ENCODE assay signal across 9 mouse cellular contexts in the genomic region with DNA sequence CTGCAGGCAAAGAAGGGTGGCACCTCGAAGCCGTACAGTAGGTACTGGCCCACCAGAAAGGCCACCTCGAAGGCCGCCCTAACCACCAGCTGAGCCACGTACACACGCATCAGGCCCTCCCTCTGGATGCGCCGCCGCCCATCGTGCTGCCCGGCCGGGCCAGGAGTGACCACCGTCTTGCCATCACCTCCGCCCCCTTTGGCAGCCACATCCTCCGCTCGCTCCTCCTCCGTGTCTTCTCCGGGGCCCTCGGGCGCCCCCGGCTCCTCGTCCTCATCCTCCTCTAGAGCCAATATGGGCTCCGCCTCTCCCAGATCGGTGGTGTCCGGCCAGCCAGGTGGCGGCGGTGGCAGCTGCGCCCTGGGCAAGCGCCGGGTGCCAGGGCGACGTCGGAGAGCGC. TPM values are rescaled to one million over a fixed set of nuclear protein-coding genes. Genes with fewer than 3 reads are reported as not detected.
DNase-seq lines count a peak whose midpoint lies in the region; ATAC-seq lines count a peak whose summit lies in the region.
"Had no signal": no experiment of that assay in that cellular context is flagged by ENCODE, and none has a peak within 500 bp of the region (broad histone marks: within the 10 kb centered on the region; RNA-seq: fewer than 3 reads in every experiment).

No protein-coding gene starts in this region.

- ATAC-seq in liver, embryonic 12.5 days: no peak
- no peak for ATAC-seq in limb, embryonic 13.5 days (ENCODE audit: low FRiP score, low read depth)

- intact Hi-C loops in gastrocnemius, postnatal 14 days (cut with DNase I; ENCODE audit: low total_unique reads): no loop called here

- 12% methylated on average over 34 of the region's 34 CpGs for WGBS in liver, embryonic 12.5 days (ENCODE audit: insufficient replicate concordance)
- WGBS in embryonic facial prominence, embryonic 10.5 days: 5% methylated on average over 34 of the region's 34 CpGs
- WGBS in limb, embryonic 13.5 days: 6% methylated on average over 33 of the region's 34 CpGs

- peak overlapping the region; percentile 21; the same call in 1 of the 2 replicates for H3K4me2 ChIP-seq in liver, embryonic 12.5 days
- peak overlapping the region; percentile 51 for H3K4me2 ChIP-seq in limb, embryonic 13.5 days (replicated peaks)

- H3K27ac ChIP-seq in liver, embryonic 12.5 days: no peak overlapping the region
- no peak overlapping the region for H3K27ac ChIP-seq in embryonic facial prominence, embryonic 10.5 days (replicated peaks)
- no peak overlapping the region for H3K27ac ChIP-seq in limb, embryonic 13.5 days

- DNase-seq in gastrocnemius, postnatal 10 days: peak; percentile 22
- DNase-seq in gastrocnemius, postnatal 14 days: no peak
- no peak for DNase-seq in liver
- DNase-seq in embryonic facial prominence, embryonic 10.5 days (ENCODE audit: low spot score): no peak
- no peak for DNase-seq in layer of hippocampus, adult 18-20 months (ENCODE audit: low spot score in 2 of 2)
- DNase-seq in urinary bladder, postnatal 25 days (ENCODE audit: low spot score): no peak

- no peaks in the 10 kb centered on the region for H3K9me3 ChIP-seq in liver, embryonic 12.5 days (replicated peaks)
- no peaks in the 10 kb centered on the region for H3K9me3 ChIP-seq in embryonic facial prominence, embryonic 10.5 days
- no peaks in the 10 kb centered on the region for H3K9me3 ChIP-seq in limb, embryonic 13.5 days

- H3K9ac ChIP-seq in liver, embryonic 12.5 days: no peak overlapping the region
- H3K9ac ChIP-seq in limb, embryonic 13.5 days: no peak overlapping the region

- H3K36me3 ChIP-seq in liver, embryonic 12.5 days: no peaks in the 10 kb centered on the region
- no peaks in the 10 kb centered on the region for H3K36me3 ChIP-seq in embryonic facial prominence, embryonic 10.5 days (replicated peaks)
- no peaks in the 10 kb centered on the region for H3K36me3 ChIP-seq in limb, embryonic 13.5 days

- peak overlapping the region; percentile 13; the same call in 1 of the 2 replicates for H3K4me3 ChIP-seq in liver, embryonic 12.5 days
- H3K4me3 ChIP-seq in embryonic facial prominence, embryonic 10.5 days: peak overlapping the region; percentile 34
- peak overlapping the region; percentile 34 for H3K4me3 ChIP-seq in limb, embryonic 13.5 days

- peaks cover 91% of the 10 kb centered on the region for H3K27me3 ChIP-seq in liver, embryonic 12.5 days (replicated peaks)
- peaks cover 89% of the 10 kb centered on the region for H3K27me3 ChIP-seq in embryonic facial prominence, embryonic 10.5 days (replicated peaks; ENCODE audit: low read depth, poor library complexity, severe bottlenecking)
- peaks cover 94% of the 10 kb centered on the region for H3K27me3 ChIP-seq in limb, embryonic 13.5 days

- peaks cover 11% of the 10 kb centered on the region; the same call in 1 of the 2 replicates for H3K4me1 ChIP-seq in liver, embryonic 12.5 days
- peaks cover 11% of the 10 kb centered on the region for H3K4me1 ChIP-seq in embryonic facial prominence, embryonic 10.5 days
- 0 out of 2 replicates have a peak, but pooled peaks cover 14% of the 10 kb centered on the region for H3K4me1 ChIP-seq in limb, embryonic 13.5 days

RNA-seq across cellular contexts. Expression of gene Gjc2, which starts 6.1 kb away (rescaled TPM):
- 1 to 10 TPM in 1 of 2 experiments, under 1 TPM in 1; 0.78 to 1.2 TPM for total RNA-seq in gastrocnemius, postnatal 10 days (2021)
- total RNA-seq in gastrocnemius, postnatal 14 days (2021): under 1 TPM; 0.27 to 0.62 TPM
- 0.10 and 0.14 TPM in 2 replicates for polyA plus RNA-seq in liver, embryonic 12.5 days (2016; fragmentation: Nextera tagmentation; extraction: Ambion mirVana)
- 0.15 TPM in 1 of 2 replicates, not detected in the other for polyA plus RNA-seq in embryonic facial prominence, embryonic 10.5 days (2016; fragmentation: Nextera tagmentation; extraction: Ambion mirVana)
- 0.25 and 0.47 TPM in 2 replicates for polyA plus RNA-seq in limb, embryonic 13.5 days (2015; fragmentation: Nextera tagmentation; extraction: Ambion mirVana)
- 10 to 100 TPM; 11.9 to 13.6 TPM for total RNA-seq in layer of hippocampus, adult 18-20 months (2021)
- total RNA-seq: monocyte, adult 5-6 weeks had no signal

RNA-seq across cellular contexts. Expression of gene Iba57, which starts 13.4 kb away (rescaled TPM):
- 10 to 100 TPM in 1 of 2 experiments, 1 to 10 TPM in 1; 9.4 to 10.6 TPM for total RNA-seq in gastrocnemius, postnatal 10 days (2021)
- total RNA-seq in gastrocnemius, postnatal 14 days (2021): 10 to 100 TPM in 1 of 2 experiments, 1 to 10 TPM in 1; 7.7 to 10.6 TPM
- polyA plus RNA-seq in liver, embryonic 12.5 days (2016; fragmentation: Nextera tagmentation; extraction: Ambion mirVana): 14.2 and 14.5 TPM in 2 replicates
- polyA plus RNA-seq in embryonic facial prominence, embryonic 10.5 days (2016; fragmentation: Nextera tagmentation; extraction: Ambion mirVana): 4.0 and 4.7 TPM in 2 replicates
- 3.5 and 4.4 TPM in 2 replicates for polyA plus RNA-seq in limb, embryonic 13.5 days (2015; fragmentation: Nextera tagmentation; extraction: Ambion mirVana)
- 1 to 10 TPM; 6.7 TPM for total RNA-seq in layer of hippocampus, adult 18-20 months (2021)

RNA-seq across cellular contexts. Expression of gene Guk1, which starts 15.1 kb away (rescaled TPM):
- total RNA-seq in gastrocnemius, postnatal 10 days (2021): 10 to 100 TPM; 20.8 to 22.0 TPM
- 10 to 100 TPM; 17.1 to 20.2 TPM for total RNA-seq in gastrocnemius, postnatal 14 days (2021)
- 73.7 and 81.3 TPM in 2 replicates for polyA plus RNA-seq in liver, embryonic 12.5 days (2016; fragmentation: Nextera tagmentation; extraction: Ambion mirVana)
- 133 and 146 TPM in 2 replicates for polyA plus RNA-seq in embryonic facial prominence, embryonic 10.5 days (2016; fragmentation: Nextera tagmentation; extraction: Ambion mirVana)
- polyA plus RNA-seq in limb, embryonic 13.5 days (2015; fragmentation: Nextera tagmentation; extraction: Ambion mirVana): 136 and 138 TPM in 2 replicates
- 100 to 1,000 TPM; 148 to 152 TPM for total RNA-seq in layer of hippocampus, adult 18-20 months (2021)

RNA-seq across cellular contexts. Expression of gene Mrpl55, which starts 25.4 kb away (rescaled TPM):
- total RNA-seq in gastrocnemius, postnatal 10 days (2021): 10 to 100 TPM; 36.7 to 38.0 TPM
- total RNA-seq in gastrocnemius, postnatal 14 days (2021): 10 to 100 TPM; 36.6 to 44.3 TPM
- 78.3 and 82.8 TPM in 2 replicates for polyA plus RNA-seq in liver, embryonic 12.5 days (2016; fragmentation: Nextera tagmentation; extraction: Ambion mirVana)
- 119 and 128 TPM in 2 replicates for polyA plus RNA-seq in embryonic facial prominence, embryonic 10.5 days (2016; fragmentation: Nextera tagmentation; extraction: Ambion mirVana)
- 90.5 and 91.5 TPM in 2 replicates for polyA plus RNA-seq in limb, embryonic 13.5 days (2015; fragmentation: Nextera tagmentation; extraction: Ambion mirVana)
- total RNA-seq in layer of hippocampus, adult 18-20 months (2021): 10 to 100 TPM; 35.9 to 42.8 TPM

RNA-seq across cellular contexts. Expression of gene 2310033P09Rik, which starts 31.2 kb away (rescaled TPM):
- 1 to 10 TPM; 6.1 to 6.3 TPM for total RNA-seq in gastrocnemius, postnatal 10 days (2021)
- 1 to 10 TPM; 4.1 to 4.6 TPM for total RNA-seq in gastrocnemius, postnatal 14 days (2021)
- 25.1 and 26.6 TPM in 2 replicates for polyA plus RNA-seq in liver, embryonic 12.5 days (2016; fragmentation: Nextera tagmentation; extraction: Ambion mirVana)
- polyA plus RNA-seq in embryonic facial prominence, embryonic 10.5 days (2016; fragmentation: Nextera tagmentation; extraction: Ambion mirVana): 43.9 and 46.0 TPM in 2 replicates
- 34.1 and 37.4 TPM in 2 replicates for polyA plus RNA-seq in limb, embryonic 13.5 days (2015; fragmentation: Nextera tagmentation; extraction: Ambion mirVana)
- 10 to 100 TPM; 26.6 to 27.3 TPM for total RNA-seq in layer of hippocampus, adult 18-20 months (2021)

Comparison
In these comparisons a context has a peak if more than half of its experiments do, and no peak if none do; other contexts are left out.
1. RNA of gene Gjc2, which starts 6.1 kb away (total RNA-seq): 11.9 to 13.6 TPM in layer of hippocampus, adult 18-20 months; 0.78 to 1.2 TPM in gastrocnemius, postnatal 10 days and 0.27 to 0.62 TPM in gastrocnemius, postnatal 14 days; every median in the first group is over 4 times any median in the second.
2. RNA of gene Guk1, which starts 15.1 kb away (total RNA-seq): 148 to 152 TPM in layer of hippocampus, adult 18-20 months; 20.8 to 22.0 TPM in gastrocnemius, postnatal 10 days and 17.1 to 20.2 TPM in gastrocnemius, postnatal 14 days; every median in the first group is over 4 times any median in the second.
3. Peak in every context shown above with its lines, with median percentiles within 50 percentile points of each other: H3K4me3 ChIP-seq.